Mouse (Mus musculus): ENCODE measurements at regions not wholly inside any gene's neighbourhood (a gene's known extent, or its start where the extent isn't known, plus 50 kb on each side); places are given as distances from the start of the nearest gene placed in this dataset.

DNA sequence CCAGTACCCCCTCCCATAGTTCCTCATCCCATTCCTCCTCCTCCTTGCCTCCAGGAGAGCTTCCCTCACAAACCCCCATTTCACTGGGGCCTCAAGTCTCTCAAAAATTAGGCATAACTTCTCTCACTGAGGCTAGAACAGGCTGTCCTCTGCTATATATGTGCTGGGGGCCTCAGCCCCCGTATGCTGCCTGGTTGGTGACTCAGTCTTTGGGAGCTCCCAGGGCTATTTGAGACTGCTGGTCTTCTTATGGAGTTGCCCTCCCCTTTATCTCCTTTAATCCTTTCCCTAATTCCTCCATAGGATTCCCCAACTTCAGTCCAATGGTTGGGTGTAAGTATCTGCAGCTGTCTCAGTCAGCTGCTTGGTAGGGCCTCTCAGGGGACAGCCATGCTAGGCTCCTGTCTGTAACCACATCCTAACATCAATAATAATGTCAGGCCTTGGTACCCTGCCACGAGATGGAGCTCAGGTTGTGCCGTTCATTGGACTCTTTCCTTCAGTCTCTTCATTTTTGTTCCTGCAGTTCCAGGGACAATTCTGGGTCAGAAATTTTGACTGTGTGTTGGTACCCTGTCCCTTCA, 1126.1 kb upstream of the Lrrc6 start:
- no peaks in the 10 kb centered on the region for H3K27me3 ChIP-seq (replicated peaks; ENCODE audit: low read depth, poor library complexity, severe bottlenecking)
- no peaks in the 10 kb centered on the region for H3K36me3 ChIP-seq (replicated peaks)
- no peak overlapping the region for H3K27ac ChIP-seq (replicated peaks)
- DNase-seq (ENCODE audit: low spot score) = no peak
- 87% methylated on average over 3 of the region's 3 CpGs for WGBS
- peaks cover 3% of the 10 kb centered on the region; the same call in 1 of the 2 replicates for H3K9me3 ChIP-seq
- no peak overlapping the region for H3K4me3 ChIP-seq
- H3K4me1 ChIP-seq = no peaks in the 10 kb centered on the region

DNA sequence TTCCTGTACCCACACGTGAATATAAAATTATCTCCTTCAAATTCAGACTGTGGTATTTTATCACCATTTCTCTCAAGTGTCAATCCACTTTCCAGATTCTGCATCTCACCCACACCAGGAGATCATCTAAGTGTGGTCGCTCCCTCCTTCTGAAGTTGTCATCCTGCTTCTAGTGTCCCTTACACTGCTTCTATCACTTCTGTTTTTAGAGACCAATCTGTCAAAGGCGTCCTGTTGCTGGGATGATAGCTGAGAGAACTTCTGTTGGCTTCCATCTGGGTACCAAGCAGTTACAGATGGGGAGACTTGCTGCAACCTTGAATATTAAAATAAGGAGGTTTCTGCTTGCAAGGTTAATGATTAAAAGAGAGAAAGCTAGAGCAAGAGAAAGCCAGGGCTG, 1111.2 kb upstream of the Lrrc6 start:
- Histone ChIP-seq H3K36me3 (replicated peaks) (no peaks in the 10 kb centered on the region), H3K4me3 (no peak overlapping the region), H3K4me1 (no peaks in the 10 kb centered on the region), H3K27me3 (replicated peaks; ENCODE audit: low read depth, poor library complexity, severe bottlenecking) (no peaks in the 10 kb centered on the region), H3K9me3 (no peaks in the 10 kb centered on the region), H3K27ac (replicated peaks) (no peak overlapping the region)
- 76% methylated on average over 3 of the region's 3 CpGs for WGBS
- no peak for DNase-seq (ENCODE audit: low spot score)

DNA sequence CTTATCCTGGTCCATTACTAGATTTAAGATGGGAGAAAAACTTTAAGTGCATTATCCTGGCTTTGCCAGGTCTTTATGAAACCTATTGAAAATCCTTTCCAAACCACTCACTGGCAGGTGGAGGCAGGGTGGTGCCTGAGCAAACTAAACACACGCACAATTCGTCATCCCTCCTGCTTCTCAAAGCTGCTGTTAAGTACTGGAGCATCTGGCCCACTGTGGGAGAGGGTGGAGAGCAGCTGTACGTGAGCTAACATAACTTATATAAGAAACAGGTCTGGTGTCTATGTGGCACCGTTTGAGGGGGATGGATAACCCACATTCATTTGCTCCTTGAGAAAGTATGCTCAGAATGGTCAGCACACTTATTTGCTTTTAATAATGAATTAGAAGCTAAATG, 1097.7 kb upstream of the Lrrc6 start:
- no peaks in the 10 kb centered on the region for H3K9me3 ChIP-seq
- no peak overlapping the region for H3K4me3 ChIP-seq
- no peak overlapping the region for H3K27ac ChIP-seq (replicated peaks)
- H3K36me3 ChIP-seq (replicated peaks) = no peaks in the 10 kb centered on the region
- 84% methylated on average over 4 of the region's 4 CpGs for WGBS
- no peaks in the 10 kb centered on the region for H3K4me1 ChIP-seq
- H3K27me3 ChIP-seq (replicated peaks; ENCODE audit: low read depth, poor library complexity, severe bottlenecking) = no peaks in the 10 kb centered on the region
- no peak for DNase-seq (ENCODE audit: low spot score)

DNA sequence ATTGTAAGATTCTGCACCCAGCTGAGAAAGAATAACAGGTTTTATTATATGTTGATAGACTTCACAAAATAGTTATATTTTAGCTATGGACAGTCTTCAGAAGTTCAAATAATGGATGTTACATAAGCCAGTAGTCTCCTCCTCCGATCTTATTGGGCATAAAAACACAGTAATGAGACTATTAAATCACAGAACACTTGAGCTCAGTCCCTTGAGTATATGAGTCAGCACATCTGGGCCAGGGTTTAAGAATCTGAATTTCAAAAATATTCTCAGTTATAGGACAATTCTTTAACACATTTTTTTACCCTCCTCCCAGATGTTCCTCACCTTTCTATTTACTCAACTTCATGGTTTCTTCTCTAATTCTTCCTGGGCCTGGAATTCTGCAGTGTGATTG, 1075.9 kb upstream of the Lrrc6 start:
- Histone ChIP-seq H3K9me3 (no peaks in the 10 kb centered on the region), H3K4me3 (no peak overlapping the region), H3K36me3 (replicated peaks) (no peaks in the 10 kb centered on the region), H3K4me1 (no peaks in the 10 kb centered on the region), H3K27ac (replicated peaks) (no peak overlapping the region), H3K27me3 (replicated peaks; ENCODE audit: low read depth, poor library complexity, severe bottlenecking) (no peaks in the 10 kb centered on the region)
- no peak for DNase-seq (ENCODE audit: low spot score)
- 81% methylated on average over 1 of the region's 1 CpGs for WGBS

DNA sequence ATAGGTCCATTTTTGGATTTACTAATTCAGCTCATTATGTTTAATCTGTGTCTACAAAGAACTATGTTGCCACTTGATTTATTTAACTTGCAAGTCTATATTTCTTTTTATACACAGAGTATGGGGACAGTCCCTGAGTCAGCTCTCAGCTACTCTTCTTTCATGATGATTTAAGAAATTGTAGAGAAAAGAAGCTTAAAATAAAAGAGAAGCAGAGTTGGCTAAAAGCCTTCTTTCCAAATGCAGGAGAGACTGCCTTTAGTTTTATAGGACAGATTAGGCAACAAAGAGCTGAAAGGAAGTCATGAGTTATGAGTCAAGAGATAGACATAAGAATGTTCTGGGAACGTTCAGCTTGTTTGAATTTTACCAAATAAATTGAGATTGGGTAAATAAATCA, 1070.9 kb upstream of the Lrrc6 start:
- 74% methylated on average over 1 of the region's 1 CpGs for WGBS
- H3K27me3 ChIP-seq (replicated peaks; ENCODE audit: low read depth, poor library complexity, severe bottlenecking) = no peaks in the 10 kb centered on the region
- H3K27ac ChIP-seq (replicated peaks) = no peak overlapping the region
- no peak for DNase-seq (ENCODE audit: low spot score)
- H3K36me3 ChIP-seq (replicated peaks) = no peaks in the 10 kb centered on the region
- no peaks in the 10 kb centered on the region for H3K9me3 ChIP-seq
- no peaks in the 10 kb centered on the region for H3K4me1 ChIP-seq
- H3K4me3 ChIP-seq = no peak overlapping the region

DNA sequence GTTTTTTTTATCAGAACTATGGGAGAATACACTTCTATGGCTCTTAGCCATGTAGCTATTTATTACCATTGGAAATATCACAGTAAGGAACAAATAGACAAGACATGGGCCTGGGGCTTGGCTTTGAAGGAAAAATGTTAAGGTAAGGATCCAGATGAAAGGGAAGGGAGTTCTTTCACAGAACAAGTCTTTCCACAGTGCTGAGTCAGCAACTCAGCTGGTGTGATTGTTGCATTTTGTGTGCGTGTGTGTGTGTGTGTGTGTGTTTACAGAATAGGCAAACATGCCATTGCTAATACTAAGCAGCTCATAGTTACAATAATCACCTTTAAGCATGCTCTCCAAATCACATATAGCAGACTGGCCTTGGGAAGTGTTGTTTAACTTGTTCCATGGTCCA, 1056.6 kb upstream of the Lrrc6 start:
- no peak for DNase-seq (ENCODE audit: low spot score)
- WGBS = 87% methylated on average over 1 of the region's 1 CpGs
- no peaks in the 10 kb centered on the region for H3K4me1 ChIP-seq

DNA sequence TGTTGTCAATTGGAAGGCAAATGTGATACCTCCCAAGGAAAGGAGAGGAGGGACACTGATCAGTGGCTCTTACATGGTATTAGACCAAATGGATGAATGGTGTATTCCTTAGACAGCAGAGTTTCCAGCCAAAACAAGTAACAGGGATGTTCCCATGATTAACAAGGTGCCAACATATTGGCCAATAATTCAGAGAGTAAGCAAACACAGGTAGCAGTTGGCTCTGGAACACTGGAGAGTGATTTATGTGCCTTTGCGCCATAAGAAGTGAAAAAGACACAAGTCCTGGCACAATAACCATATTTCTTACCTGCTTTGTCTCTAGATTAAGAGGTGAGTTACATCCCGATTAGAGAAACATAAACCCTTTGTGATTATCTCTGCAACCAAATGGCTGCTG, 1051.2 kb upstream of the Lrrc6 start:
- DNase-seq (ENCODE audit: low spot score) = no peak
- Histone ChIP-seq H3K9me3 (no peaks in the 10 kb centered on the region), H3K4me3 (no peak overlapping the region), H3K4me1 (no peaks in the 10 kb centered on the region), H3K27ac (replicated peaks) (no peak overlapping the region), H3K36me3 (replicated peaks) (no peaks in the 10 kb centered on the region), H3K27me3 (replicated peaks; ENCODE audit: low read depth, poor library complexity, severe bottlenecking) (no peaks in the 10 kb centered on the region)
- 93% methylated on average over 2 of the region's 2 CpGs for WGBS

More for the DNA sequence above, 1056.6 kb upstream of the Lrrc6 start:
- H3K36me3 ChIP-seq (replicated peaks) = no peaks in the 10 kb centered on the region
- H3K27ac ChIP-seq (replicated peaks) = no peak overlapping the region
- H3K9me3 ChIP-seq = no peaks in the 10 kb centered on the region
- no peak overlapping the region for H3K4me3 ChIP-seq
- no peaks in the 10 kb centered on the region for H3K27me3 ChIP-seq (replicated peaks; ENCODE audit: low read depth, poor library complexity, severe bottlenecking)

DNA sequence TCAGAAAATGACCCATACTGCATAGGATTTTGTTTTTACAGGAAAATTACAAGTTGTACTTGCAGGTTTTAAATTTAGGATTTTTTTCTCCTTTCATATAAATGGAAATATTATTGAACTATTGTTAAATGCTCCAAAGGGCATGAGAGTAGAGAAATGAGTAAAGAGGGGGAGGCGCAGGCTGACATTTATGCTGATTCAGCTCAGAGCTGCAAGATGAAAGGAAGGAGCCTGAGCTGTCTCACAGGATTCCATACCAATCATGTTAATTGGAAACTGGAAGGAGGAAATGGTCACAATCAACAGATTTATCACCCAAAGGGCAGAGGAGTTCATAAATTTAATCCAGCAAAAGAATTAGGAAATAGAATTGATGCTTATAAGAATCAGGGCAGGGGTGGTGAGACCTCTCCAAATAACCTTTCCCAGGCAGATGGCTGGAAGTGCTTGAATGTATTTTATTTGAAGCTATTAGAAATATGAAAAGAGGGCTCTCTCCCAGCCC, 1046.2 kb upstream of the Lrrc6 start:
- no peak for DNase-seq (ENCODE audit: low spot score)
- Histone ChIP-seq H3K4me1 (no peaks in the 10 kb centered on the region), H3K27me3 (replicated peaks; ENCODE audit: low read depth, poor library complexity, severe bottlenecking) (no peaks in the 10 kb centered on the region), H3K9me3 (no peaks in the 10 kb centered on the region), H3K4me3 (no peak overlapping the region), H3K27ac (replicated peaks) (no peak overlapping the region), H3K36me3 (replicated peaks) (no peaks in the 10 kb centered on the region)
- WGBS = 82% methylated on average over 1 of the region's 1 CpGs

DNA sequence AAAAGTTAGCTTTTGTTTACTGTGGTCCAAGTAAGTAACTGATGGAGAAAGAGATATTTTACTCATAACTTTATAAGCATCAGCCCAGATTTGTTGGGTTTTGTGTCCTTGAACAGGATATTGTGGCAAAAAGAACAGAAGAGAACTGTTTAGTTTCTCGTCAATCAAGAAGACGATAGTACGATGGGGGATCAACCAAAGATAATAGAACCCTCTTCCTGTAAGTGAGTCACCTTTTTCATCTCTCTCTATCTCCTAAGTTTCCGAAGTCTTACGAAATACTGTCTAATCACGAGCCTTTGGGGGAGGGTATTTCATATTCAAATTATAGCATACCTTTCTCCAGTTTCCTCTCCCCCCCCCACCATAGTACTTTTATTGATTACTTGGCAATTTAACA, 1045.0 kb upstream of the Lrrc6 start:
- no peak for DNase-seq (ENCODE audit: low spot score)
- H3K27ac ChIP-seq (replicated peaks) = no peak overlapping the region
- no peak overlapping the region for H3K4me3 ChIP-seq
- H3K27me3 ChIP-seq (replicated peaks; ENCODE audit: low read depth, poor library complexity, severe bottlenecking) = no peaks in the 10 kb centered on the region
- H3K36me3 ChIP-seq (replicated peaks) = no peaks in the 10 kb centered on the region
- no peaks in the 10 kb centered on the region for H3K9me3 ChIP-seq
- WGBS = 87% methylated on average over 6 of the region's 6 CpGs
- no peaks in the 10 kb centered on the region for H3K4me1 ChIP-seq

DNA sequence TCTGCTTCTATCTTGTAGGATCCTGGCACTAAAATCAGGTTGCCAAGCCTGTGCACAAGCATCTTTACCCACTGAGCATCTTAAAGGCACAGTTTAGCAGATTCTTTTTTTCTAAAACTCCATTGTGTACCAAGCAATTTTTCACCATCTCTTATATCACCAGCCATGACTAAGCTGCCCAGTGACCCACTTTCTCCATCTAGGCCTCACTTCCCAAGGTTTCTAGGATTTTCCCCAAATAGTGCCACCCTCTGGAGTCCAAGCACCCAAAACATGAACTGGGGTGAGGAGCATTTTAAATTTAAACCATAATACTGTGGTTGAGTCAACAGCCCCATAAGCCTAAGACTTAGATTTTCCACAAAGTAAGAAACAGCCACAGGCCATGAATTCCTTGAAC, 1013.0 kb upstream of the Lrrc6 start:
- H3K9me3 ChIP-seq = no peaks in the 10 kb centered on the region
- no peak overlapping the region for H3K4me3 ChIP-seq
- H3K36me3 ChIP-seq (replicated peaks) = no peaks in the 10 kb centered on the region
- no peaks in the 10 kb centered on the region for H3K27me3 ChIP-seq (replicated peaks; ENCODE audit: low read depth, poor library complexity, severe bottlenecking)
- H3K4me1 ChIP-seq = no peaks in the 10 kb centered on the region
- no peak for DNase-seq (ENCODE audit: low spot score)
- no peak overlapping the region for H3K27ac ChIP-seq (replicated peaks)

DNA sequence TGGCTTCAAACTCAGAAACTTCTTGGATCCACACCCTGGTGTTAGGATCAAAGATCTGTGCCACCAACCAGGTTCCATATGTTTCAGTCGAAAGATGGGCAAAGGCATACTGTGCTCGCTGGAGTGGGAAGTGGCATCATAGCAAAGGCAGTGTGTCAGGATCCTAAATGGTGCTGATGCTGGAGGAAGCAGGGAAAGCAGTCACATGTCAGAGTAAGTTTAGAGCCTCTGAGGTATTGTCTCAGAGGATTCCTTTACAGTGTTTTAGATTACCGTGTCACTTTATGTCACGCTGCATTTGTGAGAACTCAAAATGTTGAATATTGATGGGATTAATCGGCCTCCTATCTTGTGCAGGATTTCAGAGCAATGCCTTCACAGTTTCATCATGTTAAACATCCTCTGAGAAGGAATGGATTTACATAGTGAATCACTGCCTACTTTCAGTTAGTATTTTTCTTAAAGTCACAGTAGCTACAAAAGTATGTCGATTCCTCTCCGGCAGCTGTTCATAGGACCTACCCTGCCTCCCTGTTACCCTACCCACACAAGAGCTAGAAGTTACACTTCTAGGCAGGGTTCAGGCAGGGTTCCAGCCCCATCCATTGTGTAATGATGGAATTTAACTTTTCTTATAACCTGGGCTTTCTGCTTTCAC, 994.4 kb upstream of the Lrrc6 start:
- 87% methylated on average over 7 of the region's 7 CpGs for WGBS
- Histone ChIP-seq H3K9me3 (no peaks in the 10 kb centered on the region), H3K27ac (replicated peaks) (no peak overlapping the region), H3K4me1 (no peaks in the 10 kb centered on the region), H3K36me3 (replicated peaks) (no peaks in the 10 kb centered on the region), H3K4me3 (no peak overlapping the region), H3K27me3 (replicated peaks; ENCODE audit: low read depth, poor library complexity, severe bottlenecking) (no peaks in the 10 kb centered on the region)
- no peak for DNase-seq (ENCODE audit: low spot score)

DNA sequence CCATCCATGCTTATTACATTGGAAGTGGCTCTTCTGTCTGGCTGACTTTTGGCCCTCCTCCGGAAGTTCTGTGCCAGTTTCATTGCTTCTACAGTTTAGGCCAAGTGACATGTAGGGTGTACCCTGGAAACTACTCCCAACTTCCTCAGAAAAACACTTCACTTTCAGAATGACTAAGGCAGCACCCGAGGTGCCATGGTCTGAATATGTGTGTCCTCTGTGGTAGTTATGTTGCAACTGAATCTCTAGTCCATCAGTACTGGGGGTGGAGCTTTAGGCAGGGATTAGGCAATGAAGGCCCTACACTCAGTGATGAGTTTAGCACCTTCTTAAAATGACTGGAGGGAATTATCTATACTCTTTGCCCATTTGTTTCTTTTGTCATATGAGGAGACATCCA, 981.0 kb upstream of the Lrrc6 start:
- no peak overlapping the region for H3K4me3 ChIP-seq
- DNase-seq (ENCODE audit: low spot score) = no peak
- 94% methylated on average over 2 of the region's 2 CpGs for WGBS

DNA sequence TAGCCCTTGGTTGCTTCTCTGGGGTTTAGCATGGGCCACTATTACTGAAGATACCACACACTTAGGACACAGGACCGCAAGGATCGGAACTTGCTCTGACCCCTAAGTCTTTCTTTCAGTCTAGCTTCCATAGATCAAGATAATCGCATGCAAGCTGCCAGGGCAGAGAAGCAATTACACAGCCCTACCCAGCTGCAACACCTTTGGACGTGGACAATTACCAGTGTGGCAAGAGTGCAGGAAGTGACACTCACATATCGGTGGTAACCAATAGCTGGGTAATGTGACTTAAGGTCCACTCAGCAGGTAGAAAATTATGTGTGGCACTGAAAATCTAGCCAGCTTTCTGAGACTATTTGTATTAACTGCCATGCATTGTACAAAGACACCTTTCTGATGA, 973.6 kb upstream of the Lrrc6 start:
- 90% methylated on average over 5 of the region's 5 CpGs for WGBS
- H3K9me3 ChIP-seq = no peaks in the 10 kb centered on the region
- no peak for DNase-seq (ENCODE audit: low spot score)
- H3K36me3 ChIP-seq (replicated peaks) = no peaks in the 10 kb centered on the region
- no peak overlapping the region for H3K27ac ChIP-seq (replicated peaks)
- H3K4me3 ChIP-seq = no peak overlapping the region
- H3K27me3 ChIP-seq (replicated peaks; ENCODE audit: low read depth, poor library complexity, severe bottlenecking) = no peaks in the 10 kb centered on the region
- no peaks in the 10 kb centered on the region for H3K4me1 ChIP-seq

More for the DNA sequence above, 981.0 kb upstream of the Lrrc6 start:
- Histone ChIP-seq H3K36me3 (replicated peaks) (no peaks in the 10 kb centered on the region), H3K27ac (replicated peaks) (no peak overlapping the region), H3K27me3 (replicated peaks; ENCODE audit: low read depth, poor library complexity, severe bottlenecking) (no peaks in the 10 kb centered on the region), H3K9me3 (no peaks in the 10 kb centered on the region), H3K4me1 (peaks cover 4% of the 10 kb centered on the region; the same call in 1 of the 2 replicates)
